Mouse (Mus musculus) kidney, embryonic 14.5 days (tissue): ENCODE results near the gene Atf2. TPM values are rescaled to one million over a fixed set of nuclear protein-coding genes. Genes with fewer than 3 reads are reported as not detected.

Experiments
- ATAC-seq: fragments of 200-750 bp; cut with Nextera tagmentation; 2 replicates; pipeline ENCODE4 v1.8.0; 2017; ENCODE audit warnings: moderate number of reproducible peaks, mild to moderate bottlenecking, moderate TSS enrichment, moderate library complexity; ENCODE audit not compliant: low FRiP score, low TSS enrichment
- H3K27ac ChIP-seq: fragments of 300-500 bp; sonication (generic); 2 replicates; pipeline ENCODE4 v1.5.1; 2014; ENCODE audit warnings: low read depth, mild to moderate bottlenecking, low read length, moderate library complexity, mixed read lengths
- H3K27me3 ChIP-seq: fragments of 300-500 bp; sonication (generic); 2 replicates; pipeline ENCODE4 v1.6.1; 2014; ENCODE audit warnings: mild to moderate bottlenecking, low read length; ENCODE audit not compliant: control insufficient read depth, insufficient read depth
- H3K36me3 ChIP-seq: fragments of 300-500 bp; sonication (generic); 2 replicates; pipeline ENCODE4 v1.6.1; 2014; ENCODE audit warnings: low read length, mixed read lengths; ENCODE audit not compliant: control insufficient read depth, insufficient read depth
- H3K4me1 ChIP-seq: fragments of 300-500 bp; sonication (generic); 2 replicates; pipeline ENCODE4 v1.6.1; 2014; ENCODE audit warnings: low read length, mixed read lengths; ENCODE audit not compliant: control insufficient read depth, insufficient read depth
- H3K4me2 ChIP-seq: fragments of 300-500 bp; sonication (generic); replicated peaks from 2 replicates; pipeline ENCODE4 v1.6.1; 2014; ENCODE audit warnings: low read depth, mild to moderate bottlenecking, low read length
- H3K4me3 ChIP-seq: fragments of 300-500 bp; sonication (generic); 2 replicates; pipeline ENCODE4 v1.5.1; 2014; ENCODE audit warnings: mild to moderate bottlenecking, low read length
- H3K9ac ChIP-seq: fragments of 300-500 bp; sonication (generic); 2 replicates; pipeline ENCODE4 v1.6.1; 2014; ENCODE audit warnings: low read depth, mild to moderate bottlenecking, low read length, moderate library complexity
- H3K9me3 ChIP-seq: fragments of 300-500 bp; sonication (generic); 2 replicates; pipeline ENCODE4 v1.6.1; 2016; ENCODE audit warnings: low read length; ENCODE audit not compliant: control insufficient read depth
- WGBS: fragments of 180-500 bp; shearing (Covaris S2); extraction: QIAGEN DNeasy Blood & Tissue Kit; methylation state at CpG from one replicate; pipeline ENCODE4 v1.1.7; 2014; 5-methylcytosine and 5-hydroxymethylcytosine counted together
- polyA plus RNA-seq: library from polyadenylated mRNA; unstranded; fragments of >200 nt; fragmentation: Nextera tagmentation; extraction: Ambion mirVana; gene quantifications from 2 replicates; pipeline ENCODE4 v1.2.1, GENCODE M21; 2014

Gene Atf2
- polyA plus RNA-seq, 1 experiment from 2014 or later = 83.3 TPM

- Histone ChIP-seq H3K27ac (no peak within 1 kb of the TSS), H3K9ac (peak within 1 kb of the TSS; percentile 89), H3K4me2 (peak within 1 kb of the TSS; percentile 79), H3K27me3 (peaks cover 8% of the 10 kb centered on the region; the same call in 1 of the 2 replicates), H3K9me3 (no peaks in the 10 kb centered on the region), H3K36me3 (no peaks in the 10 kb centered on the region), H3K4me1 (no peaks in the 10 kb centered on the region), H3K4me3 (peak within 1 kb of the TSS; percentile 72)
- peak; percentile 94 for ATAC-seq
- under 1% methylated on average over 64 of the region's 131 CpGs for WGBS
These were observed 117.4 kb downstream of the Atf2 start, which contains the start of gene Chn1 for GRCm38 (mm10) chr2:73774786-73775682. Gene Chn1, minus strand, starts transcription at chr2:73775346.

- Histone ChIP-seq H3K4me3 (no peak overlapping the region), H3K36me3 (no peaks in the 10 kb centered on the region), H3K9ac (no peak overlapping the region), H3K9me3 (no peaks in the 10 kb centered on the region), H3K27me3 (peaks cover 8% of the 10 kb centered on the region; the same call in 1 of the 2 replicates), H3K4me1 (no peaks in the 10 kb centered on the region), H3K4me2 (no peak overlapping the region), H3K27ac (no peak overlapping the region)
- no peak for ATAC-seq
- WGBS = 30% methylated on average over 1 of the region's 1 CpGs
These were observed 119.5 kb downstream of the Atf2 start for GRCm38 (mm10) chr2:73772945-73773344.

DNA sequence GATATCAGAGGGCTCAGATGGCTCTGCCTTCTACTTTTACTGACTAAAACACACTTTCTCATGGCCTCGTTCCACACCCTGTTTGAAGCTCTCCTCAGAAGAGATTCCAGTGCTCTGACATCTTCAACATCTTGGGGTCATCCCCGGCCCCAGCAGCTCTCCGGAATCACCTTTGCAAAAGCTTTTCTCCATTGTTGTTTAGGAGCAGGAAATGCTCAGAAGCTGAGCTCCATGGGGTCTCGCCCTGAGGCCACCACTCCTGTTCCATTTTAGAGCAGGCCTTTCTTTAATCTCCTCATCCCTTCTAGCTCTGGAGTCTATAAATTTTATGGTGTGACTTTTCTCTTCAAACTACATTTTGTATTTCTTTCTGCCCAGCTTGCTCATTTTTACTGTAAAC lies 123.8 kb downstream of the Atf2 start:
- H3K4me3 ChIP-seq = no peak overlapping the region
- no peaks in the 10 kb centered on the region for H3K4me1 ChIP-seq
- no peak for ATAC-seq
- H3K27me3 ChIP-seq = no peaks in the 10 kb centered on the region
- no peaks in the 10 kb centered on the region for H3K36me3 ChIP-seq
- 73% methylated on average over 4 of the region's 4 CpGs for WGBS
- no peaks in the 10 kb centered on the region for H3K9me3 ChIP-seq
- H3K27ac ChIP-seq = no peak overlapping the region
- H3K9ac ChIP-seq = no peak overlapping the region
- no peak overlapping the region for H3K4me2 ChIP-seq

Other genes starting within 250 kb of the Atf2 start
- gene Chn1, start 117.3 kb downstream of the Atf2 start, polyA plus RNA-seq = 17.5 and 19.1 TPM in 2 replicates
- 1,280 and 1,308 TPM in 2 replicates for gene Atp5g3, start 18.7 kb upstream of the Atf2 start, polyA plus RNA-seq